Mouse (Mus musculus) E14TG2a.4 (cell line): ENCODE measurements at regions not wholly inside any gene's neighbourhood (a gene's known extent, or its start where the extent isn't known, plus 50 kb on each side); places are given as distances from the start of the nearest gene placed in this dataset.
"Not testable (repeated sequence)": the region's sequence is repeated elsewhere in the genome, so short reads cannot be mapped to it uniquely, and the experiment has no call there.

Source experiments
- H3K27me3 ChIP-seq: 2 replicates; pipeline ENCODE4 v1.6.1; 2014; ENCODE audit warnings: low read length, control low read depth; ENCODE audit not compliant: insufficient read depth
- H3K36me3 ChIP-seq: 2 replicates; pipeline ENCODE4 v1.6.1; 2014; ENCODE audit warnings: low read length, control low read depth; ENCODE audit not compliant: insufficient read depth
- H3K4me1 ChIP-seq: replicated peaks from 2 replicates; pipeline ENCODE4 v1.6.1; 2014; ENCODE audit warnings: low read depth, low read length, control low read depth
- H3K4me3 ChIP-seq: replicated peaks from 2 replicates; pipeline ENCODE4 v1.5.1; 2014; ENCODE audit warnings: mild to moderate bottlenecking, low read length
- H3K9me3 ChIP-seq: 2 replicates; pipeline ENCODE4 v1.6.1; 2014; ENCODE audit warnings: low read length, control low read depth
- CTCF ChIP-seq: conservative IDR thresholded peaks from 2 replicates; pipeline ENCODE4 v1.5.1; 2014; ENCODE audit warnings: low read length
- NANOG ChIP-seq: IDR thresholded peaks from 2 replicates; pipeline ENCODE4 v1.6.1; 2014; ENCODE audit warnings: borderline replicate concordance, low read length, mixed read lengths
- POU5F1 ChIP-seq: IDR thresholded peaks from 2 replicates; pipeline ENCODE4 v1.6.1; 2014; ENCODE audit warnings: low read length, borderline replicate concordance

GRCm38 (mm10) chr16:54902911-54903310, 394.9 kb downstream of the Zpld1 start:
- Histone ChIP-seq H3K36me3 (no peaks in the 10 kb centered on the region), H3K9me3 (no peaks in the 10 kb centered on the region)

GRCm38 (mm10) chr16:54901461-54901860, 396.3 kb downstream of the Zpld1 start:
- Histone ChIP-seq H3K4me3 (no peak overlapping the region), H3K27me3 (no peaks in the 10 kb centered on the region), H3K4me1 (no peaks in the 10 kb centered on the region), H3K36me3 (no peaks in the 10 kb centered on the region), H3K9me3 (no peaks in the 10 kb centered on the region)
- TF ChIP-seq POU5F1 (no peak), NANOG (no peak), CTCF (no peak)

More at GRCm38 (mm10) chr16:54902911-54903310, 394.9 kb downstream of the Zpld1 start:
- TF ChIP-seq POU5F1 (no peak), CTCF (no peak), NANOG (no peak)
- Histone ChIP-seq H3K27me3 (no peaks in the 10 kb centered on the region), H3K4me3 (no peak overlapping the region), H3K4me1 (no peaks in the 10 kb centered on the region)

GRCm38 (mm10) chr16:54894661-54895060, 403.1 kb downstream of the Zpld1 start:
- H3K4me3 ChIP-seq: no peak overlapping the region
- no peaks in the 10 kb centered on the region for H3K27me3 ChIP-seq

GRCm38 (mm10) chr16:54857369-54857768, 440.4 kb downstream of the Zpld1 start:
- no peak for TF ChIP-seq POU5F1
- TF ChIP-seq NANOG: no peak
- no peak for TF ChIP-seq CTCF
- H3K9me3 ChIP-seq: no peaks in the 10 kb centered on the region
- no peaks in the 10 kb centered on the region for H3K27me3 ChIP-seq
- H3K4me1 ChIP-seq: no peaks in the 10 kb centered on the region
- no peaks in the 10 kb centered on the region for H3K36me3 ChIP-seq
- H3K4me3 ChIP-seq: no peak overlapping the region

More at GRCm38 (mm10) chr16:54894661-54895060, 403.1 kb downstream of the Zpld1 start:
- Histone ChIP-seq H3K9me3 (no peaks in the 10 kb centered on the region), H3K36me3 (no peaks in the 10 kb centered on the region), H3K4me1 (no peaks in the 10 kb centered on the region)
- TF ChIP-seq CTCF (no peak), NANOG (no peak), POU5F1 (no peak)

- not testable (repeated sequence) for H3K9me3 ChIP-seq, H3K4me1 ChIP-seq, H3K36me3 ChIP-seq, H3K4me3 ChIP-seq, H3K27me3 ChIP-seq
Measured at GRCm38 (mm10) chr16:54842996-54843395, 454.8 kb downstream of the Zpld1 start.
